Mouse (Mus musculus) forebrain, embryonic 15.5 days (tissue): ENCODE results near the gene Arih2. TPM values are rescaled to one million over a fixed set of nuclear protein-coding genes. Genes with fewer than 3 reads are reported as not detected.

ENCODE experiments used
- ATAC-seq: fragments of 200-750 bp; cut with Nextera tagmentation; replicated peaks from 2 replicates; pipeline ENCODE4 v1.8.0; 2017; ENCODE audit warnings: mild to moderate bottlenecking, moderate TSS enrichment, moderate library complexity
- H3K27ac ChIP-seq: fragments of 300-500 bp; sonication (generic); replicated peaks from 2 replicates; pipeline ENCODE4 v1.5.1; 2015; ENCODE audit warnings: mild to moderate bottlenecking, inconsistent platforms
- H3K27me3 ChIP-seq: fragments of 300-500 bp; sonication (generic); 2 replicates; pipeline ENCODE4 v1.6.1; 2015; ENCODE audit warnings: inconsistent platforms
- H3K36me3 ChIP-seq: fragments of 300-500 bp; sonication (generic); 2 replicates; pipeline ENCODE4 v1.6.1; 2015; ENCODE audit warnings: mild to moderate bottlenecking, inconsistent platforms
- H3K4me1 ChIP-seq: fragments of 300-500 bp; sonication (generic); 2 replicates; pipeline ENCODE4 v1.6.1; 2015; ENCODE audit warnings: inconsistent platforms
- H3K4me2 ChIP-seq: fragments of 300-500 bp; sonication (generic); replicated peaks from 2 replicates; pipeline ENCODE4 v1.6.1; 2015; ENCODE audit warnings: mild to moderate bottlenecking, inconsistent platforms
- H3K4me3 ChIP-seq: fragments of 300-500 bp; sonication (generic); 2 replicates; pipeline ENCODE4 v1.5.1; 2015; ENCODE audit warnings: mild to moderate bottlenecking, inconsistent platforms
- H3K9ac ChIP-seq: fragments of 300-500 bp; sonication (generic); replicated peaks from 2 replicates; pipeline ENCODE4 v1.6.1; 2015; ENCODE audit warnings: mild to moderate bottlenecking, inconsistent platforms
- H3K9me3 ChIP-seq: fragments of 300-500 bp; sonication (generic); 2 replicates; pipeline ENCODE4 v1.6.1; 2016; ENCODE audit warnings: inconsistent platforms
- WGBS: fragments of 180-500 bp; shearing (Covaris S2); methylation state at CpG from one replicate; pipeline ENCODE4 v1.1.7; 2015; ENCODE audit warnings: mixed read lengths; 5-methylcytosine and 5-hydroxymethylcytosine counted together
- polyA plus RNA-seq: library from polyadenylated mRNA; unstranded; fragments of >200 nt; fragmentation: Nextera tagmentation; extraction: Ambion mirVana; gene quantifications from 2 replicates; pipeline ENCODE4 v1.2.1, GENCODE M21; 2015

The Arih2 gene
- polyA plus RNA-seq, 1 experiment from 2014 or later, result 60.8 TPM

GRCm38 (mm10) chr9:108575321-108576297, 73.6 kb downstream of the Arih2 start:
- ATAC-seq, result no peak
- peaks cover 35% of the 10 kb centered on the region for H3K36me3 ChIP-seq
- H3K9me3 ChIP-seq, result no peaks in the 10 kb centered on the region
- H3K4me1 ChIP-seq, result peaks cover 59% of the 10 kb centered on the region
- no peak overlapping the region for H3K4me3 ChIP-seq
- WGBS, result 91% methylated on average over 37 of the region's 37 CpGs
- H3K9ac ChIP-seq, result no peak overlapping the region
- no peaks in the 10 kb centered on the region for H3K27me3 ChIP-seq
- H3K27ac ChIP-seq, result no peak overlapping the region
- no peak overlapping the region for H3K4me2 ChIP-seq

GRCm38 (mm10) chr9:108574921-108575320, 74.3 kb downstream of the Arih2 start:
- Histone ChIP-seq H3K4me1 (peaks cover 66% of the 10 kb centered on the region), H3K4me3 (no peak overlapping the region), H3K27ac (no peak overlapping the region), H3K9ac (no peak overlapping the region), H3K4me2 (no peak overlapping the region), H3K9me3 (no peaks in the 10 kb centered on the region), H3K36me3 (peaks cover 35% of the 10 kb centered on the region), H3K27me3 (no peaks in the 10 kb centered on the region)
- 90% methylated on average over 12 of the region's 12 CpGs for WGBS
- ATAC-seq, result no peak

GRCm38 (mm10) chr9:108573774-108574690, 75.2 kb downstream of the Arih2 start:
- Histone ChIP-seq H3K27me3 (no peaks in the 10 kb centered on the region), H3K9ac (no peak overlapping the region), H3K27ac (no peak overlapping the region), H3K4me2 (no peak overlapping the region), H3K9me3 (no peaks in the 10 kb centered on the region), H3K4me1 (peaks cover 67% of the 10 kb centered on the region), H3K36me3 (peaks cover 35% of the 10 kb centered on the region), H3K4me3 (no peak overlapping the region)
- 52% methylated on average over 26 of the region's 26 CpGs for WGBS
- no peak for ATAC-seq

- no peaks in the 10 kb centered on the region for H3K9me3 ChIP-seq
- peaks cover 73% of the 10 kb centered on the region for H3K4me1 ChIP-seq
- no peak overlapping the region for H3K4me3 ChIP-seq
- no peaks in the 10 kb centered on the region for H3K27me3 ChIP-seq
- H3K4me2 ChIP-seq, result no peak overlapping the region
- H3K9ac ChIP-seq, result no peak overlapping the region
- ATAC-seq, result no peak
- H3K36me3 ChIP-seq, result peaks cover 35% of the 10 kb centered on the region
- no peak overlapping the region for H3K27ac ChIP-seq
- 87% methylated on average over 10 of the region's 10 CpGs for WGBS
Observed at GRCm38 (mm10) chr9:108572321-108572720, 76.9 kb downstream of the Arih2 start.

- WGBS, result 93% methylated on average over 16 of the region's 16 CpGs
- no peak overlapping the region for H3K9ac ChIP-seq
- H3K4me1 ChIP-seq, result peaks cover 65% of the 10 kb centered on the region
- no peak overlapping the region for H3K4me2 ChIP-seq
- H3K27ac ChIP-seq, result no peak overlapping the region
- H3K36me3 ChIP-seq, result peaks cover 35% of the 10 kb centered on the region
- H3K4me3 ChIP-seq, result no peak overlapping the region
- H3K27me3 ChIP-seq, result no peaks in the 10 kb centered on the region
- no peaks in the 10 kb centered on the region for H3K9me3 ChIP-seq
- ATAC-seq, result no peak
Observed at GRCm38 (mm10) chr9:108571401-108571973, 77.7 kb downstream of the Arih2 start.

GRCm38 (mm10) chr9:108570207-108570896, 78.8 kb downstream of the Arih2 start:
- Histone ChIP-seq H3K4me3 (peak overlapping the region; percentile 62), H3K4me2 (peak overlapping the region; percentile 93), H3K27me3 (no peaks in the 10 kb centered on the region), H3K27ac (peak overlapping the region; percentile 64), H3K9me3 (no peaks in the 10 kb centered on the region), H3K4me1 (peaks cover 64% of the 10 kb centered on the region), H3K36me3 (peaks cover 39% of the 10 kb centered on the region), H3K9ac (peak overlapping the region; percentile 58)
- 2% methylated on average over 40 of the region's 40 CpGs for WGBS
- no peak; the same call in 1 of the 2 replicates for ATAC-seq

GRCm38 (mm10) chr9:108569381-108570206, 79.6 kb downstream of the Arih2 start, which contains the start of gene Dalrd3:
TSS of gene Dalrd3 (plus strand) at chr9:108569886.
- Histone ChIP-seq H3K36me3 (peaks cover 38% of the 10 kb centered on the region), H3K9me3 (no peaks in the 10 kb centered on the region), H3K4me3 (peak within 1 kb of the TSS; percentile 62), H3K4me2 (peak within 1 kb of the TSS; percentile 98), H3K9ac (peak within 1 kb of the TSS; percentile 58), H3K27me3 (no peaks in the 10 kb centered on the region), H3K27ac (peak within 1 kb of the TSS; percentile 64), H3K4me1 (peaks cover 56% of the 10 kb centered on the region)
- 5% methylated on average over 42 of the region's 42 CpGs for WGBS
- peak; percentile 65 for ATAC-seq

GRCm38 (mm10) chr9:108568511-108568921, 80.7 kb downstream of the Arih2 start:
- Histone ChIP-seq H3K27me3 (no peaks in the 10 kb centered on the region), H3K9me3 (no peaks in the 10 kb centered on the region), H3K36me3 (peaks cover 48% of the 10 kb centered on the region), H3K27ac (no peak overlapping the region), H3K4me2 (0 out of 2 replicates have a peak overlapping the region, but pooled peaks have one; percentile 98), H3K4me1 (peaks cover 45% of the 10 kb centered on the region), H3K4me3 (peak overlapping the region; percentile 80), H3K9ac (no peak overlapping the region)
- WGBS, result 80% methylated on average over 17 of the region's 17 CpGs
- no peak for ATAC-seq

- peaks cover 45% of the 10 kb centered on the region for H3K4me1 ChIP-seq
- H3K4me3 ChIP-seq, result peak overlapping the region; percentile 80
- no peaks in the 10 kb centered on the region for H3K27me3 ChIP-seq
- peak overlapping the region; percentile 86 for H3K9ac ChIP-seq
- H3K4me2 ChIP-seq, result peak overlapping the region; percentile 98
- H3K27ac ChIP-seq, result peak overlapping the region; percentile 99
- peaks cover 47% of the 10 kb centered on the region for H3K36me3 ChIP-seq
- no peak for ATAC-seq
- 10% methylated on average over 18 of the region's 18 CpGs for WGBS
- H3K9me3 ChIP-seq, result no peaks in the 10 kb centered on the region
Observed at GRCm38 (mm10) chr9:108567931-108568419, 81.2 kb downstream of the Arih2 start.
